Mouse (Mus musculus): ENCODE data around the gene Mios.

- TF ChIP-seq CTCF (IDR thresholded peaks at IDR 0.05; ENCODE audit: low read depth, low read length) (no peak), GATA1 (IDR thresholded peaks at IDR 0.05; ENCODE audit: borderline replicate concordance, low read length) (no peak), TAL1 (conservative IDR thresholded peaks at IDR 0.05; ENCODE audit: low read depth, low read length) (no peak), POLR2AphosphoS5 (IDR thresholded peaks at IDR 0.05; ENCODE audit: insufficient replicate concordance, low read depth, low read length) (no peak), GATA2 (IDR thresholded peaks at IDR 0.05; ENCODE audit: borderline replicate concordance, low read depth, low read length) (no peak)
Measured at GRCm38 (mm10) chr6:8276431-8276830, 67.4 kb downstream of the Mios start.
